Mouse (Mus musculus) CH12.LX (cell line): ENCODE results near the gene Crybb1.

Source experiments
- CHD1 ChIP-seq: IDR thresholded peaks from 2 replicates; pipeline ENCODE4 v1.6.1; 2012; ENCODE audit warnings: low read depth, low read length, improper control_type of control experiment, inconsistent platforms
- CHD2 ChIP-seq: IDR thresholded peaks from 2 replicates; pipeline ENCODE4 v1.6.1; 2011; ENCODE audit warnings: low read length, improper control_type of control experiment
- CTCF ChIP-seq, 2 experiments: IDR thresholded peaks in 1 of 2; conservative IDR thresholded peaks in 1 of 2; 2 replicates each; pipeline ENCODE4 v1.5.1; 2011 to 2012; ENCODE audit warnings: low read depth in 2 of 2, low read length in 2 of 2, improper control_type of control experiment in 1 of 2, inconsistent platforms in 1 of 2, mild to moderate bottlenecking in 1 of 2, moderate library complexity in 1 of 2
- E2F4 ChIP-seq: IDR thresholded peaks from 2 replicates; pipeline ENCODE4 v1.6.1; 2011; ENCODE audit warnings: low read depth, low read length, improper control_type of control experiment; ENCODE audit not compliant: insufficient replicate concordance
- EP300 ChIP-seq: IDR thresholded peaks from 2 replicates; pipeline ENCODE4 v1.6.1; 2011; ENCODE audit warnings: low read length, improper control_type of control experiment
- ETS1 ChIP-seq: conservative IDR thresholded peaks from 2 replicates; pipeline ENCODE4 v1.6.1; 2012; ENCODE audit warnings: low read depth, mild to moderate bottlenecking, inconsistent platforms, low read length, improper control_type of control experiment, moderate library complexity
- KAT2A ChIP-seq: IDR thresholded peaks from 2 replicates; pipeline ENCODE4 v1.6.1; 2012; ENCODE audit warnings: low read length, improper control_type of control experiment, inconsistent platforms; ENCODE audit not compliant: insufficient replicate concordance
- NELFE ChIP-seq: IDR thresholded peaks from 2 replicates; pipeline ENCODE4 v1.6.1; 2011; ENCODE audit warnings: low read depth, low read length, improper control_type of control experiment
- POLR2A ChIP-seq: IDR thresholded peaks from 2 replicates; pipeline ENCODE4 v1.6.1; 2011; ENCODE audit warnings: low read depth, mild to moderate bottlenecking, improper control_type of control experiment, low read length
- POLR2AphosphoS2 ChIP-seq: IDR thresholded peaks from 2 replicates; pipeline ENCODE4 v1.6.1; 2011; ENCODE audit warnings: low read depth, low read length, improper control_type of control experiment
- RAD21 ChIP-seq: IDR thresholded peaks from 2 replicates; pipeline ENCODE4 v1.6.1; 2011; ENCODE audit warnings: low read depth, mild to moderate bottlenecking, low read length, improper control_type of control experiment, moderate library complexity
- SMC3 ChIP-seq: IDR thresholded peaks from 2 replicates; pipeline ENCODE4 v1.6.1; 2011; ENCODE audit warnings: low read depth, low read length, improper control_type of control experiment
- USF2 ChIP-seq: conservative IDR thresholded peaks from 2 replicates; pipeline ENCODE4 v1.6.1; 2011; ENCODE audit warnings: low read depth, low read length, improper control_type of control experiment

GRCm38 (mm10) chr5:112301694-112302093 lies 46.1 kb downstream of the Crybb1 start:
- TF ChIP-seq CTCF (conservative IDR thresholded peaks at IDR 0.05 in 1 of 2, IDR thresholded peaks at IDR 0.05 in 1 of 2; ENCODE audit: low read depth in 2 of 2, low read length in 2 of 2) (no peak), POLR2A (no peak), CHD1 (no peak), EP300 (no peak), CHD2 (no peak), KAT2A (no peak), E2F4 (no peak), NELFE (no peak), RAD21 (no peak; the same call in 1 of the 2 replicates), ETS1 (no peak), USF2 (no peak), SMC3 (no peak), POLR2AphosphoS2 (no peak)
